Mouse (Mus musculus) adrenal gland, adult 8-10 months (tissue): ENCODE data around the gene Tmem251. TPM values are rescaled to one million over a fixed set of nuclear protein-coding genes. Genes with fewer than 3 reads are reported as not detected.
A peak's percentile ranks its signal among the peaks of the same experiment; 100 is the strongest.

Experiments
- DNase-seq: peaks from one replicate; pipeline ENCODE4 v3.0.0; 2022
- total RNA-seq, 4 experiments: library from RNA; stranded (reverse); gene quantifications; 2 replicates each; pipeline ENCODE4 v1.2.4; 2022

Tmem251 gene
- 1 to 10 TPM; 7.2 to 8.8 (median 7.7) TPM for total RNA-seq

GRCm38 (mm10) chr12:102743589-102744574 lies at the start of gene Tmem251, which contains the start of gene Moap1:
Tmem251 (plus strand) TSS chr12:102743762.
Moap1 (minus strand) TSS chr12:102743661.
- DNase-seq: peak; percentile 89

GRCm38 (mm10) chr12:102695369-102696239 lies 48.0 kb upstream of the Tmem251 start:
- DNase-seq: no peak

DNA sequence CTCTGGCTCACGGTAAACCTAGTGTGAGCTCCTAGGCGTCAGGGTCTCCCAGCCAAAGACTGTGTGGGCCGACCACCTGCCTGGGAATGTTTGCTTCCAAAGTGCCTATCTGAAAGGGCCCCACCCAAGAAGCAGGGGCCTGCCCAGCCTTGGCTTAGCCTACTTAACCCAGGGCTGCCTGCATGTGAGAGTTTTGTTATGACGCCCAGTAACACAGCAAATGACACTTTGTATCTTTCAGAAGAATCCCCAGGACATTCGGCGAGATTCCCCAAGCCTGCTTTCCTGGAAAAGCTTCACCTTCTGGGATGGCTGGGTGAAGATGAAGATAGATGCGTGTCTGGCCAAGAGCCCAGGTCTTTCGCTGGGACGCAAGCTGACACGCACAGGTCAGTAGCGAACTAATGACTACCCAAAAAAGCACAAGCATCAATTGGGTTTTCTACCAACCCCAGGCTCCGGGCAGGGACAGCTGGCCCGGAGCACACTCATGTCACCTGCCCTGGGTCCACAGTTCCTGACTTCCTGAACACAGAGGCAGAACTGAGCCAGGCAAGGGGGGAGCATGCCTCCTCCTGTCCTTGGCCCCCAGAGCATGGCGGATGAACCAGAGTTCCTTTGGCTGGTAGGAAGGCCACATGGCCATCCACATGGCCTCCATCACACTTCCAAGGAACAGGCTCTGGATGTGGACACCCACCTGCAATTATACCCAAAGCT lies 46.8 kb upstream of the Tmem251 start:
- DNase-seq: no peak

- DNase-seq: no peak
These were observed 46.2 kb upstream of the Tmem251 start for GRCm38 (mm10) chr12:102697381-102697780.

DNA sequence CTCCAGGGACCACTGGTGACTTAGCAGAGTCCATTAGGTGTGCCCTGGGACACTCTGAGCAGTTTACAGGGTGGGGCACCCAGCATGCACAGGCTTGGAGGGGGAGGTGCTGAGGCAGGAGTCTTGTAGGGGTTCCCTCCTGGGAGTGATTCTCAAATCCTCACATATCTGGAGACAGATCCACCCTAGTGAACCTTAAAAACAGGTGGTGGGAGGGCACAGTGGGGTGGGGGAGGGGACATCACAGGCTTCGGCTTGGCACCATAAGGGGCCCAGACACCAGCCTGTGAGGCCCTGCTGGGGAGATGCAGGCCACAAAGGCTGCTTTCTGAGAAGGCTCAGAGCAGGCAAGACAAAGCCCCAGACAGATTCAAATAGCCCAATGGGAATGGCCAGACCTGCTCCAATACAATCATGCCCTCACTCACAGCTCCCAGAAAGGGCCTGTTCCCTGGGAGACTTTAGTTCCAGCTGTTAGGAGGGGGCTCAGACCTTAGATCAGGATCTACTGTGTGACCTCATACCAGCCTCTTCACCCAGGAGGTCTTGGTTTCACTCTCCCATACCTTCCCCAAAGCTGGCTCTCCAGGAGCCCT lies 45.4 kb upstream of the Tmem251 start:
- no peak for DNase-seq

DNA sequence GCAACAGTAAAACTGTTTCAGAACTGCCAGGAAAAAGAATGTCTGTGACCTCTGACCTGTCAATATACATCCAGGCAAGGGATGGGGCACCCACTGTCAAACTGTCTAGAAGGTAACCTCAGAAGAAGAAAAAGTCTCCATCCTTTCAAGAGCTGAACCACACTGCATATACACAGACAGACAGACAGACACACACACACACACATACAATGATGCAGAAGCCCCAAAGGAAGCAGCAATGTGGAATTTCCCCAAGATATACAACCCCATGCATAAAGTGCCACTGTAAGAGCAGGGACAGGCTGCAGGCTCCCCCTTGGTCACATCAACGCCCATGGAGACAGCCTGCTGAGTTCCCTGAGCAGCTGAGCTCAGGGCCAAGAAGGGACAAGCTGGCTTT lies 44.4 kb upstream of the Tmem251 start:
- no peak for DNase-seq

- no peak for DNase-seq
These were observed 43.1 kb upstream of the Tmem251 start for GRCm38 (mm10) chr12:102700453-102700852.

DNA sequence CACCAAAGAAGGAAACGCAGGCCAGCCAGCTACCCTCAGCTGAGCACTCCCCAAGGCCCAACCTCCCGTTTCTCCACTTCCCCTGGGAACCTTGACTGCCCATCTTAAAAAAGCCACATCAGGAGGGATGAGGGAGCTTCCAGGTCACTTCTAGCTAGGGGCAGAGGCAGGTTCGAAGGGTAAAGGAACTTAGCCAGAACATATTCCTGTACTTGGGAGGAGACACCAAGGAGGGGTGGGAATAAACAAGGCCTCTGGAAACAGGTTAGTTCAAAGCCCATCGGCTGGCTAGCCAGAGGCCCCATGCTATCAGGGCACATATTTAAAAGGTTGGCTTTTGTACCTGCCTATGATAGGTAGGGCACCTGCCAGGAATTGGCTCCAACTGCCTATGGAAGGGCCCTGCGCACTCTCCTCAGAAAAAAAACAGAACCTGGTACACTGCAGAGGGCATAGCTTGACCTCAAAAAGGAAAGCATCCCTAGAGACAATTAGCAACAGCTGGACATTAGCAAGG lies 41.8 kb upstream of the Tmem251 start:
- no peak for DNase-seq

DNA sequence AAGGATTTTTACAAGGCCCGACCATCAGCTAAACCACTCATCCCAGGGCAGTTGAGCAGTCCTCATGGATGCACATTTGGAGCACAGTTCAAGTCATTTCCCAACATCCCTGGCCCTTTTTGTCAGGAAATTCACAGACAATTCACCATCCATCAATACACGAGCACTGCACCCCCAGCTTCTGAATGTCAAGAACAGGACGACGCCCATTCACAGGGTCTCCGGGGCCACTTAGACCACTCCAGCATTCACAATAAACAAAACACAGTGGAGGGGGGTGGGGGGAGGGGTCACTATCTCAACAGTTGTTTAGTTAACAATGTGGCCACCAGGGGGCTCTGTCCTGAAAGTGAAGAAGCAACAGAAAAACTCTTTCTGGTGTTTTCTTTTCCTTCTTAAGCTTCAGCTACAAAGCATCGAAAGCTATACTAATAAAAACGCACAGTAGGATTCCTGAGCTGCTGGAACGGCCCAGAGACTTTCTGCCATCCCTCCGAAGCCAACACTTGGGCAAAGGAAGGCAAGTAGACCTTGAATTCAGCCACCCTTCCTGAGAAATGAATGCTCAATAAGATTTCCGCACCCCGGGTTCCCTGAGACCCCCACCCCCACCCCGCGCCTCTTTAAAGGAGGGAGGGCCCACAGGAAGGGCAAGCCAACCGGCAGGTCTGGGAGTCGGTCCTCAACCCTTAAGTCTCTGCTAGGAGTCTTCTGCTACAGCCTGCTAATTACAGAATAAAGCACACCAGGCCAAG lies 41.0 kb upstream of the Tmem251 start:
- DNase-seq: no peak

DNA sequence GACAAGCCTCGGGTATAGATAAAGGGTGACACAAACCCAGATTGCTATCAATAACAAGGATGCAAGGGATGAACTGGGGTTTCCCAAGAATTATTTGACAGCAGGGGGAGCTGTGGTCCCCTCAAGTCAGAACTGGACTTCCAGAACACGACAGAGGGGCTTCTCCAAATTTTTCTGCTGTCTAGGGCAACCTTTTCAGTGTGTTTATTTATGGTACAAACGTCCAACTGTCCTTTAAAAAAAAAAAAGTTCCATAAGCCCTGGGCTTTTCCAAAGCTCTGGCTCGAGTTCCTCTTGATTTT lies 40.5 kb upstream of the Tmem251 start:
- no peak for DNase-seq

DNA sequence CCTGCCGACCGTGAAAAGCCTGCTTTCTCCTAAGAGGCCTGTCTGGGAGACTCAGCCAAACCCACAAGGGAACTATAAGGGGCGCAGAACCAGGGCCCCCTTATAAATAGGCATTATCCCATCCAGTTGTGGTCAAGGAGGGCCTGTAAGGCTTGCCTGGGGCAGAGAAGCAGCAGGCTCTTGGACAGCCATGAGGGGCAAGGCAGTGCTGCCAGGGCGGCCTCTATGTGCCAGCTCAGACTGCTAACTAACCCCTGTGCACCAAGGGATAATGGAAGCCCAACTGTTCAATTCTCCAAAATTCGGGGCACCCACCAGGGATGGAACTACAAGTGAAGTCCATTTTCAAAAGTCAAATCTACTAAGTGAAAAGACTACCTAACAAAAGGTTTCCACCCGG lies 40.1 kb upstream of the Tmem251 start:
- DNase-seq: no peak

DNA sequence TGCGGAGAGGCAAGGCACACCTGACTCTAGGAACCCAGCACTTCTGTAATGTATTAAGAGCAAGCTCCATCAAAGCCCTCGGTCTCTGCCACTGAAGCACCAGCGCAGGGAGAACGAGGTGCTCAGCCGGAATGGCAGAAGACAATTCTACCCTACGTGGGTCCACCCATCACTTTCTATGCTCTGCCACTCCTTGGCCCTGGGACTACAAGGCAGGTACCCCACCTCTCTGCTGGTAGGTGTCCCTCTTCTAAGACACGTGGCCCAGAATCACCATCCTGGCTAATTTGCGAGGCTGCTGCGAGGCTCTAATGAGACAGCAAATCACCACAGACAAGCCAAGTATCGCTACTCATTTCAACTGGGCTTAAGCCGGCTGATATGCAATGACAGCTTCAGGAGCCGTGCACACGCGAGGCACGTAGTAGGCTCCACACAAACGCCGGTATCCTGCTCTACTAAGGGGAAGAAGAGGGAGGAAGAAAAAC lies 39.6 kb upstream of the Tmem251 start:
- DNase-seq: no peak

GRCm38 (mm10) chr12:102704457-102705198 lies 38.9 kb upstream of the Tmem251 start, which contains the start of gene Itpk1:
Itpk1 (minus strand) TSS chr12:102704930.
- no peak for DNase-seq

GRCm38 (mm10) chr12:102705216-102705871 lies 38.2 kb upstream of the Tmem251 start:
- peak; percentile 74 for DNase-seq

GRCm38 (mm10) chr12:102705906-102706640 lies 37.5 kb upstream of the Tmem251 start:
- no peak for DNase-seq

GRCm38 (mm10) chr12:102706833-102707463 lies 36.6 kb upstream of the Tmem251 start:
- DNase-seq: no peak

DNA sequence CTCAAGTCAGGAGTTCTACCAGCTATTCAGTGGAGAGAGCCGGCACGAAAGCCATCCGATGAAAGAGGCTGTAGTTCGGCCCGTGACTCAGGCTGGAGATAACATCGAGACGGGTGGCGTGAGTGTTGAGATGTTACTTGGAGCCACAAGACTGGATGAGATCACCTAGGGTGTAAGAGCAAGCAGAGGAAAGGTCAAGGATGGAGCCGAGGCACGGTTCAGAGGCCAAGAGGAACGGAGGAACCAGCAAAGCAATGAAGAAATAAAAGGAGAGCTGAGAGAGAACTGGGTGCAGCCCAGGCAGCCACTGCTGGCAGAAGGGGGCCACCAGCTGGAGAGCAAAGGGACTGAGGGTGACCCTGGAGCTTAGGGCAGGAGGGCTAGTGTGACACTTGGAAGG lies 35.3 kb upstream of the Tmem251 start:
- peak; percentile 58 for DNase-seq

- DNase-seq: no peak
These were observed 33.7 kb upstream of the Tmem251 start for GRCm38 (mm10) chr12:102709896-102710295.
